Mouse (Mus musculus) liver, embryonic 14.5 days (tissue): Measurements from ENCODE around the gene Rnase12.

ENCODE experiments used
- CTCF ChIP-seq: IDR thresholded peaks from 2 replicates; pipeline ENCODE4 v1.5.1; 2016; ENCODE audit warnings: antibody characterized with exemption, low read depth, control low read depth
- EP300 ChIP-seq: IDR thresholded peaks from 2 replicates; pipeline ENCODE4 v1.6.1; 2016; ENCODE audit warnings: antibody characterized with exemption, low read depth

GRCm38 (mm10) chr14:51094096-51094875 is 36.8 kb upstream of the Rnase12 start:
- TF ChIP-seq CTCF, result no peak
- no peak for TF ChIP-seq EP300
